Mouse (Mus musculus) layer of hippocampus, adult 2 months (tissue): ENCODE measurements around the gene Mgat5. TPM values are rescaled to one million over a fixed set of nuclear protein-coding genes. Genes with fewer than 3 reads are reported as not detected.
A peak's percentile ranks its signal among the peaks of the same experiment; 100 is the strongest.

ENCODE experiments used
- DNase-seq, 2 experiments: peaks; one replicate each; pipeline ENCODE4 v3.0.0; 2022; ENCODE audit warnings: low spot score in 2 of 2
- H3K27ac ChIP-seq: fragments of 200-600 bp; 2 replicates; pipeline ENCODE4 v1.8.1; 2022
- H3K4me3 ChIP-seq: fragments of 200-600 bp; 2 replicates; pipeline ENCODE4 v1.8.1; 2022; ENCODE audit warnings: mild to moderate bottlenecking
- CTCF ChIP-seq: fragments of 200-600 bp; conservative IDR thresholded peaks from 2 replicates; pipeline ENCODE4 v1.8.1; 2022; ENCODE audit warnings: antibody characterized with exemption, mild to moderate bottlenecking, moderate library complexity
- total RNA-seq, 2 experiments: library from RNA; stranded (reverse); gene quantifications; 2 replicates each; pipeline ENCODE4 v1.2.3; 2021

Mgat5 gene
- total RNA-seq, 2 experiments from 2014 or later = 51.0 to 52.4 TPM

DNA sequence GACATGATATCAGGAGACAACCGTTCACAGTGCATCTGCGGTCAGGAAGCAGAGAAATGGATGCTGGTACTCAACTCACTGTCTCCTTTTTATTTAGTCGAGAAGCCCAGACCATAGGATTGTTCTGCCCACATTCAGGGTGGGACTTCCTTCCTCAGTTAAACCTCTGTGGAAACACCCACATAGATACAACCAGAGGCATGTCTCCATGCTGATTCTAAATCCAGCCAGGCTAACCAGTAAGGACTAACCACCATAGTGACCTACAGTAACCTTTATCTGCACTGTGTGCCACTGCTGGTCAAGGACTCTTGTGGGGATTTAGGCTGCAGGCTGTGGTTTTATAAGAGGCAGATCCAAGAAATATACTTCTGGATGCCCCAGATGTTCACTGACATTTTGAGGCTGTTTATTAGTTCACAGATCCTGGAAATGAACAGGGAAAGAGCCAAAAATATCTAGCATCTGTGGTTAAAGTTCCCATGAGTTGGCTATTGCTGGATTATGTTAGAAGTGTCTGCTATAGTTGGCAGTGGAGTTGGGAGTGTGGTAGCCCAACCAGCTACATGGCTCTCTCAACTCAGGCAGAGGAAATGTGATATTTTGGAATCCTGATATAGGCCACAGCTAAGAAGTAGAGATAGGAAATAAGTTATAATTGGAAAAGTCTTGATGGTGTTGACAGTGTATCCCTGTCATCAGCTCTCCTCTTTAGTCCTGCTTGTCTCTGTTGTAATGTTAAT is 143.2 kb downstream of the Mgat5 start:
- TF ChIP-seq CTCF = no peak
- no peak for DNase-seq
- H3K4me3 ChIP-seq = no peak overlapping the region
- peak overlapping the region; percentile 58; the same call in 1 of the 2 replicates for H3K27ac ChIP-seq

- no peak for TF ChIP-seq CTCF
- H3K4me3 ChIP-seq = no peak overlapping the region
- no peak for DNase-seq
- peak overlapping the region; percentile 2; the same call in 1 of the 2 replicates for H3K27ac ChIP-seq
Measured at GRCm38 (mm10) chr1:127348642-127349341, 144.0 kb downstream of the Mgat5 start.

GRCm38 (mm10) chr1:127351380-127352057 is 146.7 kb downstream of the Mgat5 start:
- no peak for DNase-seq
- Histone ChIP-seq H3K27ac (no peak overlapping the region), H3K4me3 (no peak overlapping the region)
- TF ChIP-seq CTCF = no peak

- H3K27ac ChIP-seq = no peak overlapping the region
- no peak for TF ChIP-seq CTCF
- DNase-seq = no peak
- H3K4me3 ChIP-seq = no peak overlapping the region
Measured at GRCm38 (mm10) chr1:127352131-127352793, 147.4 kb downstream of the Mgat5 start.

DNA sequence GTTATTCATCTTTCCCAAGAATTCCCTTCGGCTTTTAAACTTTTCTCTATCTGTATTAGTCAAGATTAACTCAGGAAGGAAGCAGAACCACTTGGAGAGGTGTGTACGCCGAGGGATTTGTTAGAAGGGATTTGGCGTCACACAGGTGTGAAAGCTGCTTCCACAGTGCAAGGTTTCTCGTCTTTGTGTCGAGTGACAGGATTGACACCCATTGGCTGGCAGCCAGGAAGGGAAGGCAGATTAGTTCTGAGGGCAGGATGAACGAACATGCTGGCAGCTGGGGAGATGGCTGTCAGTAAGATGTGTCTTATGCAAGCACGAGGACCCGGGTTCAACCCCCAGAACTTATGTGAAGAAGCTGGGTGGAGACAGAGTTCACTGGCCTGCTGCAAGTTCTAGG is 148.6 kb downstream of the Mgat5 start:
- DNase-seq = no peak
- Histone ChIP-seq H3K27ac (no peak overlapping the region), H3K4me3 (no peak overlapping the region)
- no peak for TF ChIP-seq CTCF

DNA sequence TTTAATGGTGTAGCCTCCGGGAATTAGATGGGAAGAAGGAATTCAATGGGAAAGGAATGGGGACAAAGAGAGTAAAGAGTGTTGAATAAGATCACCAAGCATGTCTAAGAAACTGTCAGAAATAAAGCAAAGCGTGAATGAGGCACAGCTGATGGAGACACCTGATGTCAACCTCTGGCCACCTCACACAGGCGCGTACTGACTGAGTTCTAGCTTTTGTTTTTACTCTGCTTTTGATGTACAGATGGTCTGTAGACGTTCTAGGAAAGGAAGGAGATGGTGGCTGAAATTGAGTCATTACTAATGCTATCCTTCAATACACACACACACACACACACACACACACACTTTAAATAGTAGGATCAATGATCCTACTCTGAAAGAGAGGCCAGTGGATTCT is 149.3 kb downstream of the Mgat5 start:
- H3K4me3 ChIP-seq = no peak overlapping the region
- H3K27ac ChIP-seq = no peak overlapping the region
- DNase-seq = no peak
- TF ChIP-seq CTCF = no peak

GRCm38 (mm10) chr1:127355034-127355433 is 150.2 kb downstream of the Mgat5 start:
- Histone ChIP-seq H3K4me3 (no peak overlapping the region), H3K27ac (no peak overlapping the region)
- no peak for TF ChIP-seq CTCF
- no peak for DNase-seq

DNA sequence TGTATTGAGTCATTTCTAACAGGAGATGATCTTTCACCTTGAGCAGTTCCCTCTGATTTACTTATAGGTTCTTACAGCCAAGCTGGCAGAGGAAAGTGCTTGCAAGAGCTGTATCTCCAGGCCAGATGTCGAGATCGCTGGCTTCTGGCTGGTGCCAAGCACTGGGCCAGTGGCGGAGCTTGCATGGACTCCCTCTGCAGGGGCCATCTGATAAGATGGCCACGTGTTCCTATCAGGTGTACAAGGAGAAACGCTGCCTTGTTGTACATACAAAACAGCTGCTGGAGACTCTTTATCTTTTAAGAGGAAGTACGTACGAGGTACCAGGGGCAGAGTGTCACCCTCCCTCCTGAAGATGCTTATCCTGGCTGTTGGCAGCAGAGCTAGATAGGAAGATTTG is 158.8 kb downstream of the Mgat5 start:
- DNase-seq = no peak
- Histone ChIP-seq H3K4me3 (no peak overlapping the region), H3K27ac (no peak overlapping the region)
- no peak for TF ChIP-seq CTCF

GRCm38 (mm10) chr1:127365706-127366105 is 160.9 kb downstream of the Mgat5 start:
- Histone ChIP-seq H3K4me3 (no peak overlapping the region), H3K27ac (no peak overlapping the region)
- TF ChIP-seq CTCF = no peak
- DNase-seq = no peak

GRCm38 (mm10) chr1:127366111-127366510 is 161.3 kb downstream of the Mgat5 start:
- no peak overlapping the region for H3K27ac ChIP-seq
- no peak overlapping the region for H3K4me3 ChIP-seq
- TF ChIP-seq CTCF = no peak
- DNase-seq = no peak

GRCm38 (mm10) chr1:127368513-127368912 is 163.7 kb downstream of the Mgat5 start:
- Histone ChIP-seq H3K27ac (no peak overlapping the region), H3K4me3 (no peak overlapping the region)
- DNase-seq = peak in 1 of 2 experiments; percentile 46
- no peak for TF ChIP-seq CTCF

GRCm38 (mm10) chr1:127369538-127369937 is 164.7 kb downstream of the Mgat5 start:
- TF ChIP-seq CTCF = no peak
- Histone ChIP-seq H3K4me3 (no peak overlapping the region), H3K27ac (no peak overlapping the region)
- DNase-seq = no peak

DNA sequence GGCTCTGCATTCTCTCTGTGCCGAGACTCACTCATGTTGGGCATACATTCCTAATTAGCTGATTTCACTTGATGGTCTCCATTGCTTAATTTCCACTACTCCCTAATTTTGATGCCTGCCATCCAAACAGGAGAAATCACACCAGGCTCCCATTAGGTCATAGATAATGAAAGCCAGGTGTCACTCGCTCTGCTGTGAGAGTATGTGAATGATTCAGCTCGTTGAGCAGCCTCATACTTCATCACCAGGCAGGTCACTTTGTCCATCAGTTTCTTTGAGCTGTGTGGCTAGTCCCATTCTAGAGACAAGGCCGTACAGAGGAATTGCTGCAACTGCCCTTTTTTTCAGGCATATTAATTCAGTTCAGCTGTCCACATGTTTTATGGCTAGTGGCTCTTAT is 167.3 kb downstream of the Mgat5 start:
- no peak overlapping the region for H3K27ac ChIP-seq
- no peak overlapping the region for H3K4me3 ChIP-seq
- no peak for TF ChIP-seq CTCF
- no peak for DNase-seq
